Mouse (Mus musculus): ENCODE measurements around the gene Atat1. TPM values are rescaled to one million over a fixed set of nuclear protein-coding genes. Genes with fewer than 3 reads are reported as not detected.

Gene Atat1
- polyA plus RNA-seq, 1 experiment = 24.3 TPM

DNA sequence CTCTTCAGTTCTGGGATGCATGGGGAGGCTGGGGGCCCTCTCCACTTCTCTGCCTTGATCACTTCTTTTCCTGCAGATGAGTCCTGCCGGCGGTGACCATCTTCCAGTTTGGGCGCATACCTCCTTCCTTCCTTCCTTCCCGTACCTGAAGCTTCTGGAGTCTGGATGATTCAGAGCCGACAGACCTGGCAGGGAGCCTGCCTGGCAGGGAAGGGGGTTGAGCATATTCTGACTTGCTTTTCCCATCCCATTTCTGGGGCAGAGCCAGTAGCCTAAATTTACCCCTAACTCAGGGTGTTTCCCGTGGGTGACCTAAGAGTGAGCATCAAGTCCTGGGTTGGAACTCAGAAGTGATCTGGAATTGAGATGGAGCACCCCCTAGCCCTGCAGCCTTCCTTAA lies 35.2 kb downstream of the Atat1 start:
- no peak overlapping the region for H3K4me3 ChIP-seq (ENCODE audit: extremely low read depth, insufficient read depth, insufficient read length)
- no peak overlapping the region for H3K27ac ChIP-seq (ENCODE audit: insufficient read depth, low read length)
- DNase-seq (ENCODE audit: low read depth in 1 of 2, low spot score in 2 of 2) = no peak
- WGBS = 85% methylated on average over 6 of the region's 6 CpGs
- TF ChIP-seq CTCF (IDR thresholded peaks at IDR 0.05; ENCODE audit: extremely low read depth, insufficient read depth, insufficient read length, insufficient replicate concordance) = no peak
- no peaks in the 10 kb centered on the region for H3K27me3 ChIP-seq (ENCODE audit: control insufficient read depth, insufficient read depth, low read length)
- peaks cover 31% of the 10 kb centered on the region for H3K36me3 ChIP-seq (ENCODE audit: control insufficient read depth, insufficient read depth, low read length)
- H3K4me1 ChIP-seq (ENCODE audit: control insufficient read depth, insufficient read depth, insufficient read length) = peaks cover 13% of the 10 kb centered on the region; the same call in 1 of the 2 replicates

- 39% methylated on average over 20 of the region's 21 CpGs for WGBS
- Histone ChIP-seq H3K4me1 (ENCODE audit: control insufficient read depth, insufficient read depth, insufficient read length) (peaks cover 13% of the 10 kb centered on the region; the same call in 1 of the 2 replicates), H3K36me3 (ENCODE audit: control insufficient read depth, insufficient read depth, low read length) (peaks cover 31% of the 10 kb centered on the region), H3K27me3 (ENCODE audit: control insufficient read depth, insufficient read depth, low read length) (no peaks in the 10 kb centered on the region), H3K27ac (ENCODE audit: insufficient read depth, low read length) (no peak overlapping the region), H3K4me3 (ENCODE audit: extremely low read depth, insufficient read depth, insufficient read length) (peak overlapping the region; percentile 8; the same call in 1 of the 2 replicates)
- peak; percentile 98 for TF ChIP-seq CTCF (IDR thresholded peaks at IDR 0.05; ENCODE audit: extremely low read depth, insufficient read depth, insufficient read length, insufficient replicate concordance)
- no peak for TF ChIP-seq POLR2A (IDR thresholded peaks at IDR 0.05; ENCODE audit: low read depth, low read length)
- peak in 1 of 2 experiments; percentile 83 for DNase-seq (ENCODE audit: low read depth in 1 of 2, low spot score in 2 of 2)
Measured at GRCm38 (mm10) chr17:35873774-35874519, 35.9 kb downstream of the Atat1 start.

DNA sequence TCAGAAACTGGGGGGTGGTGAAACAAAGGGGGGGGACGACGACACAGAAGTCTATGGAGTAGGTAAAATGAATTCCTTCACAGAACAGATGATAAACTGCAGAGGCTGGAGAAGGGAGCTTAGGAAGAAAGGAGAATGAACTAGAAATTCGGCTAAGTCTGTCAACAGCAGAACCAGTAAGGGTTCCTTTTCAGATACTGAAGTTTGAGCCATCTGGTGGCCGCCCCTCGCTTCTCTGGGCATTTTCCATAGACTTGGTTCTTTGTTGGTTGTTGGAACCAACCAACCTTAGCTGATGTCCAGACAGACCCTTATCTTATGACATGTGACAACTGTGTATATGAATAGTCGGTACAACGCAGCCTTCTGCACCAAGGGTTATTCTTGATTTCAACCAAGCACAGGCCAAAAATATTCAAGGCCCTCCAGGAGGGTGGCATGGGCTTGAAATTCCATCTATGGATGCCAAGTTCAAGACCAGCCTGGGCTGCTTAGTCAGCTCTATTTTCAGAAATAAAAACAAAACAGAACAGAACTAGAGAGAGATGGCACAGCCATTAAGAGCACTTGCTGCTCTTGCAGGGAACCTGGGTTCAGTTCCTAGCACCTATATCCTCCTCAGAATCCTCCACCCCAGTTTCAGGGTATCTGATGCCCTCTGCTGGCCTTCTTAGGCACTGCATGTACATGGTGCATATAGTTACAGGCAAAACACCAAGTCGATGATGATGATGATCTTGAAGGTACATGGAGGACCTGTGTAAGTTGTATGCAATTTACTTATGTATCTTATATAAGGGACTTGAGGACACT lies 38.8 kb downstream of the Atat1 start:
- Histone ChIP-seq H3K4me1 (ENCODE audit: control insufficient read depth, insufficient read depth, insufficient read length) (peaks cover 13% of the 10 kb centered on the region; the same call in 1 of the 2 replicates), H3K36me3 (ENCODE audit: control insufficient read depth, insufficient read depth, low read length) (peaks cover 28% of the 10 kb centered on the region), H3K27me3 (ENCODE audit: control insufficient read depth, insufficient read depth, low read length) (no peaks in the 10 kb centered on the region), H3K4me3 (ENCODE audit: extremely low read depth, insufficient read depth, insufficient read length) (peak overlapping the region; percentile 97; the same call in 1 of the 2 replicates), H3K27ac (ENCODE audit: insufficient read depth, low read length) (peak overlapping the region; percentile 96)
- WGBS = 29% methylated on average over 8 of the region's 8 CpGs
- DNase-seq (ENCODE audit: low read depth in 1 of 2, low spot score in 2 of 2) = no peak
- TF ChIP-seq CTCF (IDR thresholded peaks at IDR 0.05; ENCODE audit: extremely low read depth, insufficient read depth, insufficient read length, insufficient replicate concordance) (peak; percentile 28; the same call in 1 of the 2 replicates), POLR2A (IDR thresholded peaks at IDR 0.05; ENCODE audit: low read depth, low read length) (no peak)

GRCm38 (mm10) chr17:35870151-35870883 lies 39.6 kb downstream of the Atat1 start:
- peak overlapping the region; percentile 96 for H3K27ac ChIP-seq (ENCODE audit: insufficient read depth, low read length)

GRCm38 (mm10) chr17:35869346-35870067 lies 40.4 kb downstream of the Atat1 start:
- TF ChIP-seq POLR2A (IDR thresholded peaks at IDR 0.05; ENCODE audit: low read depth, low read length) = no peak
- TF ChIP-seq CTCF (IDR thresholded peaks at IDR 0.05; ENCODE audit: extremely low read depth, insufficient read depth, insufficient read length, insufficient replicate concordance) = no peak
- WGBS = under 1% methylated on average over 7 of the region's 7 CpGs
- H3K27me3 ChIP-seq (ENCODE audit: control insufficient read depth, insufficient read depth, low read length) = no peaks in the 10 kb centered on the region
- peaks cover 16% of the 10 kb centered on the region for H3K36me3 ChIP-seq (ENCODE audit: control insufficient read depth, insufficient read depth, low read length)
- H3K4me3 ChIP-seq (ENCODE audit: extremely low read depth, insufficient read depth, insufficient read length) = peak overlapping the region; percentile 97
- H3K4me1 ChIP-seq (ENCODE audit: control insufficient read depth, insufficient read depth, insufficient read length) = peaks cover 13% of the 10 kb centered on the region; the same call in 1 of the 2 replicates
- no peak for DNase-seq (ENCODE audit: low read depth in 1 of 2, low spot score in 2 of 2)
- peak overlapping the region; percentile 96 for H3K27ac ChIP-seq (ENCODE audit: insufficient read depth, low read length)

More at GRCm38 (mm10) chr17:35870151-35870883, 39.6 kb downstream of the Atat1 start:
- H3K4me3 ChIP-seq (ENCODE audit: extremely low read depth, insufficient read depth, insufficient read length) = peak overlapping the region; percentile 97
- H3K27me3 ChIP-seq (ENCODE audit: control insufficient read depth, insufficient read depth, low read length) = no peaks in the 10 kb centered on the region
- WGBS = 1% methylated on average over 9 of the region's 9 CpGs
- peaks cover 13% of the 10 kb centered on the region; the same call in 1 of the 2 replicates for H3K4me1 ChIP-seq (ENCODE audit: control insufficient read depth, insufficient read depth, insufficient read length)
- peak; percentile 48 to 83 for DNase-seq (ENCODE audit: low read depth in 1 of 2, low spot score in 2 of 2)
- TF ChIP-seq CTCF (IDR thresholded peaks at IDR 0.05; ENCODE audit: extremely low read depth, insufficient read depth, insufficient read length, insufficient replicate concordance) (no peak), POLR2A (IDR thresholded peaks at IDR 0.05; ENCODE audit: low read depth, low read length) (no peak; the same call in 1 of the 2 replicates)
- peaks cover 25% of the 10 kb centered on the region for H3K36me3 ChIP-seq (ENCODE audit: control insufficient read depth, insufficient read depth, low read length)

GRCm38 (mm10) chr17:35868961-35869345 lies 40.9 kb downstream of the Atat1 start:
- H3K36me3 ChIP-seq (ENCODE audit: control insufficient read depth, insufficient read depth, low read length) = peaks cover 13% of the 10 kb centered on the region
- no peaks in the 10 kb centered on the region for H3K27me3 ChIP-seq (ENCODE audit: control insufficient read depth, insufficient read depth, low read length)
- DNase-seq (ENCODE audit: low read depth in 1 of 2, low spot score in 2 of 2) = no peak
- H3K27ac ChIP-seq (ENCODE audit: insufficient read depth, low read length) = peak overlapping the region; percentile 96
- peak overlapping the region; percentile 97 for H3K4me3 ChIP-seq (ENCODE audit: extremely low read depth, insufficient read depth, insufficient read length)
- WGBS = under 1% methylated on average over 7 of the region's 7 CpGs
- peaks cover 13% of the 10 kb centered on the region; the same call in 1 of the 2 replicates for H3K4me1 ChIP-seq (ENCODE audit: control insufficient read depth, insufficient read depth, insufficient read length)
- TF ChIP-seq CTCF (IDR thresholded peaks at IDR 0.05; ENCODE audit: extremely low read depth, insufficient read depth, insufficient read length, insufficient replicate concordance) (no peak), POLR2A (IDR thresholded peaks at IDR 0.05; ENCODE audit: low read depth, low read length) (no peak)

All from spleen, adult 2 months (tissue).